Mouse (Mus musculus) forebrain, embryonic 11.5 days (tissue): ENCODE data around the gene Atg7. TPM values are rescaled to one million over a fixed set of nuclear protein-coding genes. Genes with fewer than 3 reads are reported as not detected.

ENCODE experiments used
- ATAC-seq: fragments of 200-750 bp; cut with Nextera tagmentation; replicated peaks from 2 replicates; pipeline ENCODE4 v1.8.0; 2017; ENCODE audit warnings: moderate TSS enrichment; ENCODE audit not compliant: low FRiP score
- DNase-seq: peaks from one replicate; pipeline ENCODE4 v3.0.0-alpha.2; 2017; ENCODE audit warnings: low spot score
- H3K27ac ChIP-seq: fragments of 300-500 bp; sonication (generic); 2 replicates; pipeline ENCODE4 v1.5.1; 2014; ENCODE audit warnings: low read depth, low read length
- H3K27me3 ChIP-seq: fragments of 300-500 bp; sonication (generic); 2 replicates; pipeline ENCODE4 v1.6.1; 2014; ENCODE audit warnings: mild to moderate bottlenecking, low read length, mixed read lengths; ENCODE audit not compliant: control insufficient read depth, insufficient read depth
- H3K36me3 ChIP-seq: fragments of 300-500 bp; sonication (generic); 2 replicates; pipeline ENCODE4 v1.6.1; 2014; ENCODE audit warnings: mild to moderate bottlenecking, low read length, moderate library complexity, mixed read lengths; ENCODE audit not compliant: control insufficient read depth, insufficient read depth
- H3K4me1 ChIP-seq: fragments of 300-500 bp; sonication (generic); replicated peaks from 2 replicates; pipeline ENCODE4 v1.6.1; 2014; ENCODE audit warnings: low read length, mixed read lengths; ENCODE audit not compliant: control insufficient read depth, insufficient read depth
- H3K4me2 ChIP-seq: fragments of 300-500 bp; sonication (generic); 2 replicates; pipeline ENCODE4 v1.6.1; 2014; ENCODE audit warnings: low read depth, mild to moderate bottlenecking, low read length, moderate library complexity, mixed read lengths; ENCODE audit not compliant: severe bottlenecking
- H3K4me3 ChIP-seq: fragments of 300-500 bp; sonication (generic); 2 replicates; pipeline ENCODE4 v1.5.1; 2014; ENCODE audit warnings: low read depth, low read length
- H3K9ac ChIP-seq: fragments of 300-500 bp; sonication (generic); 2 replicates; pipeline ENCODE4 v1.6.1; 2014; ENCODE audit warnings: low read length
- H3K9me3 ChIP-seq: fragments of 300-500 bp; sonication (generic); 2 replicates; pipeline ENCODE4 v1.6.1; 2016; ENCODE audit warnings: low read length, mixed read lengths; ENCODE audit not compliant: control insufficient read depth
- WGBS: fragments of 180-500 bp; shearing (Covaris S2); extraction: QIAGEN DNeasy Blood & Tissue Kit; methylation state at CpG from one replicate; pipeline ENCODE4 v1.1.7; 2014; 5-methylcytosine and 5-hydroxymethylcytosine counted together
- polyA plus RNA-seq: library from polyadenylated mRNA; unstranded; fragments of >200 nt; fragmentation: Nextera tagmentation; extraction: Ambion mirVana; gene quantifications from 2 replicates; pipeline ENCODE4 v1.2.1, GENCODE M21; 2014

The Atg7 gene
- polyA plus RNA-seq, 1 experiment from 2014 or later: 20.3 TPM

DNA sequence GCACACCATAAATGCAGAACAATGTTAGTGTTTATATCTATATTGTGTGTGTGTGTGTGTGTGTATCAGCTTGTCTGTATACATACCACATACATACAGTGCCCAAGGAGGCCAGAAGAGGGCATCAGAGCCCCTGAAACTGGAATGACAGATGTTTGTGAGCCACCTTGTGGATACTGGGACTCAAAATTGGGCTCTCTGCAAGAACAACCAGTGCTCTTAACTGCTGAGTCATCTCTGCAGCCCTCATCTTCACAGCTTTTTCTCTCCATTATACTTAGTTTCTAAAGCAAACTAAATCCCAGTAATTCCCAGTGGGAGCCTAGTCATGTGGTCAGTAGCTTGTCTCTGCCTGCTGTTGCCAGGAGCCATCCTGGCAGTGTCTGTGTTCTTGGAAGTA lies 31.9 kb downstream of the Atg7 start:
- DNase-seq (no peak), ATAC-seq (no peak)
- Histone ChIP-seq H3K36me3 (no peaks in the 10 kb centered on the region), H3K4me2 (no peak overlapping the region), H3K4me1 (no peaks in the 10 kb centered on the region), H3K27ac (no peak overlapping the region), H3K4me3 (no peak overlapping the region), H3K27me3 (no peaks in the 10 kb centered on the region), H3K9ac (no peak overlapping the region), H3K9me3 (no peaks in the 10 kb centered on the region; the same call in 1 of the 2 replicates)

DNA sequence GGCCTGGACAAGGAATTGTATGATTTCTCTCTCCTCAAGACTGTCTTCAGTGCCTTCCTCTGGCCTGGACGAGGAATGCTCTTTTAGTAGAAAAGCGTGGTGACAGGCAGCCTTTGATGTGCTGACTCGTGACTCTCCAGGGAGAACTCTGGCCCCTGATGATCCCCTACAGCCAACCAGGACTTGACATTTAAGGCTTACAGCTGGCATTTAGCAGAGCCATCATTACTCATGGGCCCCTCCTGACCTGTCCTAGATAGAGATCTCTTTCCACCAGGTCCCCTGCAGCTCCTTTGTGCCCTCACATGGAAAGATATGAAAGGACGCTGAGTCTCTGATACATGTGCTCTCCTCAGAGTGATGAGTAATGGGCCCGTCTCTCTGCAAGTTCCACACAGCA lies 33.2 kb downstream of the Atg7 start:
- H3K4me3 ChIP-seq: no peak overlapping the region
- DNase-seq (no peak), ATAC-seq (no peak)
- H3K4me2 ChIP-seq: no peak overlapping the region
- no peaks in the 10 kb centered on the region; the same call in 1 of the 2 replicates for H3K9me3 ChIP-seq
- WGBS: 77% methylated on average over 5 of the region's 5 CpGs
- no peaks in the 10 kb centered on the region; the same call in 1 of the 2 replicates for H3K27me3 ChIP-seq
- H3K4me1 ChIP-seq: no peaks in the 10 kb centered on the region
- no peak overlapping the region for H3K27ac ChIP-seq
- H3K9ac ChIP-seq: no peak overlapping the region
- H3K36me3 ChIP-seq: no peaks in the 10 kb centered on the region

DNA sequence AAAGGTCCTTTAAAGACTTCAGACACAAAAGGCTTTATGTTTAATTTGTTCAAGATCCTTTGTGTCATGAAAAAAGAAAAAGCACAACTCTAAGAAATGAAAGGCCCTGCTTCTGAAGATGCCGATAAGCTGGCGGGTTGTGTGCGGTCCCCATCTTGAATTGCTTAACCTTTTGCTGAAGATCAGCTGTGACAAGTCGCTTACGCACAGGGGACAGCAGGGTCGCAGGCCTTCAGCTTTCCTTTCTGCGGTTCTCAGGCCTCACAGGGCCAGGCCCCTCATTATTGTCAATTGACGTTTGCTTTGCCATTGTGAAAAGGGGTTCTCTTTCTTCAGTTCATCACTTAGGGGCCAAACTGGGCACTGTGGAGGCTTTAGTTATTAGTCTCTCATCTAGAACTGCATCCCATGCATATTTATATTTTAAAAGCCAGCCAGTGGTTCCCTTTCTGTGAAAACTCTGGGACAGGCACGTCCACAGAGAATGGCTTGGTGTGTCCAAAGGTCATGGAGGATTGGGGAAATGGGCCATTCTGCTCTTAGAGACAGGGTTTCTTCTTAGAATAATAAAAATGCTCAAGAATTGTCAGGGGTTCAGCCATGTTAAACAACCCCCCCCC lies 39.3 kb downstream of the Atg7 start:
- H3K4me3 ChIP-seq: no peak overlapping the region
- H3K36me3 ChIP-seq: no peaks in the 10 kb centered on the region
- ATAC-seq (no peak), DNase-seq (no peak)
- no peak overlapping the region for H3K27ac ChIP-seq
- no peaks in the 10 kb centered on the region for H3K9me3 ChIP-seq
- no peaks in the 10 kb centered on the region; the same call in 1 of the 2 replicates for H3K27me3 ChIP-seq
- H3K9ac ChIP-seq: no peak overlapping the region
- no peaks in the 10 kb centered on the region for H3K4me1 ChIP-seq
- 13% methylated on average over 9 of the region's 9 CpGs for WGBS
- H3K4me2 ChIP-seq: no peak overlapping the region

DNA sequence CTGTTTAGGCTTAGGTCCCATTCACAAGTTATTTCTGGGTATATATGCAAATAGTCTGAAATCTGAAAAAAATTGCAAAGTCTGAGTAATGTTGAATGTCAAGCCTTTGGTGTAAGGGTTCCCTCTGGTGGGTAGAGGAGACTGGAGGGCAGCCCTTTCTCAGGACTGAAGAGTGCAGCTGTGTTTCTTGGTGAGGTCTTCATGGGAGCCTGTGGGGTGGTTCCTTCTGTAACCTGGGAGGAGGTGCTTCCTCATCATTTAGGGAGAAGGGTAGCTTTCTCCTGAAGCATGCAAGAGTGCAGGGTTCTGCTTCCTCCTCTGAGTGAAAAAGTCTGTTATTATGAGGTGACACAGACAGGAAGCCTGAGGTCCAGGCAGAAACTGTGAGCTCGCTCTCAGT lies 40.8 kb downstream of the Atg7 start:
- Histone ChIP-seq H3K9ac (no peak overlapping the region), H3K27me3 (no peaks in the 10 kb centered on the region; the same call in 1 of the 2 replicates), H3K36me3 (no peaks in the 10 kb centered on the region), H3K4me2 (no peak overlapping the region), H3K4me1 (no peaks in the 10 kb centered on the region), H3K4me3 (no peak overlapping the region), H3K9me3 (no peaks in the 10 kb centered on the region), H3K27ac (no peak overlapping the region)
- ATAC-seq (no peak), DNase-seq (no peak)
- WGBS: 78% methylated on average over 1 of the region's 1 CpGs

DNA sequence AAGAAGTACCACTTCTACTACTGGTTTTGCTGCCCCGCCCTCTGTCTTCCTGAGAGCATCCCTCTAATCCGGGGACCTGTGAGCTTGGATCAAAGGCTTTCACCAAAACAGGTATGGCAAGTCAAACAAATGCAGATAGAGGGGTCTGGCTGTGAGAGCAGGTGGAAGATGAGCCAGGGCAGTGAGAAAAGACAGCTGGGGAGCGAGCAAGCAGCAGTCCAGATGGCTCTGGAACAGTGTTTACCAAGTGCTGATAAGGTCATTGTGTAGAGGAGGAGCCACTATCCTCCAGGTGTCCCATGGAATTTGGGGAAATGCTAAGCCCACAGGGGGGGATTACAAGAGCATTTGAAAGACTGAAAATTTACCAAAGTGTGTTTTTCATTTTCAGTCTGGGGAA lies 41.5 kb downstream of the Atg7 start:
- no peak for DNase-seq
- Histone ChIP-seq H3K9me3 (no peaks in the 10 kb centered on the region), H3K36me3 (no peaks in the 10 kb centered on the region), H3K4me3 (no peak overlapping the region), H3K4me2 (no peak overlapping the region), H3K9ac (no peak overlapping the region), H3K4me1 (no peaks in the 10 kb centered on the region), H3K27me3 (no peaks in the 10 kb centered on the region; the same call in 1 of the 2 replicates), H3K27ac (no peak overlapping the region)
- 54% methylated on average over 3 of the region's 3 CpGs for WGBS
- ATAC-seq: no peak

DNA sequence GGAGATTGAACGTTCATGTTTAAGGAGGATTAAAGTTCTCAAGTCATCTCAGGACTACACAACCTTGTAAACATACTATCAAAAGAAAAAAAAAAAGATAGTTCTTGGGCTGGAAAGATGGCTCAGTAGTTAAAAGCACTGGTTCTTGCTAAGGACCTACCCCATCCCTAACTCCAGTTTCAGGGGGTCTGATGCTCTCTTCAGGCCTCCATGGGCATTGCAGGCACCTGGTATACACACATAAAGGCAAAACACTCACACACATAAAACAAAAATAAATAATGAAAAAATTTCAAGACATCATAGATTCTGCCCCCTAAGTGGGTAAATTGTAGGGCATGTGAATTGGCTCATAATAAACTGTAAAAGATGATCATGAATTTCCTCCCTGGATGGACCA lies 42.5 kb downstream of the Atg7 start:
- no peak overlapping the region for H3K4me3 ChIP-seq
- no peaks in the 10 kb centered on the region for H3K4me1 ChIP-seq
- H3K9me3 ChIP-seq: no peaks in the 10 kb centered on the region
- no peak for DNase-seq
- H3K4me2 ChIP-seq: no peak overlapping the region
- no peak for ATAC-seq
- WGBS: 74% methylated on average over 1 of the region's 1 CpGs
- H3K9ac ChIP-seq: no peak overlapping the region
- no peak overlapping the region for H3K27ac ChIP-seq
- no peaks in the 10 kb centered on the region; the same call in 1 of the 2 replicates for H3K27me3 ChIP-seq
- no peaks in the 10 kb centered on the region for H3K36me3 ChIP-seq

DNA sequence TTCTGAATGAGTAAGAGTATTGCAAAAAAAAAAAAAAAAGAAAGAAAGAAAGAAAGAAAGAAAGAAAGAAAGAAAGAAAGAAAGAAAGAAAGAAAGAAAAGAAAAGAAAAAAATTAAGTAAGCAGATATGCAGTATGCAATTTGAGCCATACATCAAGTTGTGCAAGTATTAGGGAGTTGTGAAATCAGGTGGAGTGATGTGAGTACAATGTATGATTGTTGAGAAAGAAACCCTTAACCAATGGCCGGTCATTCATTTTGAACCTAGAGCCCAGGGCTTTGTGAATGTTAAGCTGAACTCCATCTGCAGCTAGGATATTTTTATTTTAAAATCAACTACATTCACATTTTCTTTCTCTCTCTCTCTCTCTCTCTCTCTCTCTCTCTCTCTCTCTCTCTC lies 44.1 kb downstream of the Atg7 start:
- H3K4me1 ChIP-seq: no peaks in the 10 kb centered on the region
- WGBS: 79% methylated on average over 1 of the region's 1 CpGs
- H3K9me3 ChIP-seq: no peaks in the 10 kb centered on the region
- ATAC-seq (no peak), DNase-seq (no peak)
- no peak overlapping the region for H3K4me2 ChIP-seq
- no peak overlapping the region for H3K9ac ChIP-seq
- H3K27me3 ChIP-seq: no peaks in the 10 kb centered on the region
- H3K27ac ChIP-seq: no peak overlapping the region
- H3K36me3 ChIP-seq: no peaks in the 10 kb centered on the region
- H3K4me3 ChIP-seq: no peak overlapping the region

DNA sequence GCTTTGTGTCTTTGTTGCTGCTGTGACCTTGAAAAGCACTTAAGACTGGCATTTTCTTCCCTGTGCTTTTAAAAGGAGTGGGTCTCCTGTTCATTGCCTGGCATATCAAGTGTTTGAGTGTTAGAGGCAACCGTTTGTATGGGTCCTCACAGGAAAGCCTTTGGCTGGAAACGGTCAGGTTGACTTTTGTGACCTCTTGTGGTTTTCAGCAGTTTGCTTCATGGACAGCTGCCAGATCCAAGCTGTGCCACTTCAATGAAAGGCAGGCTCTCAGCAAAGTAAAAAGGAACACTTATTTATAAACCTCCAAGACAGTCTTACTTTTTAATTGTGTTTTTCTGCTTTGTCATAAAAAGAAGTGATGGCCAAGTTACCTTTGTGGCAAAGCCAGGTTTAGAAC lies 47.8 kb downstream of the Atg7 start:
- no peaks in the 10 kb centered on the region for H3K4me1 ChIP-seq
- H3K9ac ChIP-seq: no peak overlapping the region
- no peaks in the 10 kb centered on the region for H3K9me3 ChIP-seq
- H3K36me3 ChIP-seq: no peaks in the 10 kb centered on the region
- no peak overlapping the region for H3K27ac ChIP-seq
- ATAC-seq: no peak
- H3K4me3 ChIP-seq: no peak overlapping the region
- no peaks in the 10 kb centered on the region for H3K27me3 ChIP-seq
- 53% methylated on average over 2 of the region's 2 CpGs for WGBS
- DNase-seq: no peak
- no peak overlapping the region for H3K4me2 ChIP-seq

DNA sequence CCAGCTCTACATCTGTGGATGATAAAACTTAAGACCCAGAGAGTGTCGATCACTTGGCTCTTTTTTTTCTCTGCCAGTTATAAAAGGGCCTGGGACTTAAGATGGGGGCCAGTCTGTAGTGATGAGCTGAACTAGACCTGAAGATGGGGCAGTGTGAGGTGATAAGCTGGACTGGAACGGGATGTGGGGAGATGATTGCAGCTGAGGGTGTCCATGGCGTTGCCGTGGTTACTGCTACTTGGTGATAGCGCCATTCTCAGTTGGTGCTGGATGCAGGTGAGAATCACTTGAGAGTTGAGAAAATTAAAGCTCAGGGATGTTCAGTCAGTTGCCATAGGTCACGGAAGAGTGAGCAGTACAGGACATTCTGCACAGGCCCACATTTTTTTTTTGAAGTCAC lies 48.6 kb downstream of the Atg7 start:
- DNase-seq (no peak), ATAC-seq (no peak)
- H3K9me3 ChIP-seq: no peaks in the 10 kb centered on the region
- WGBS: 87% methylated on average over 6 of the region's 6 CpGs
- no peak overlapping the region for H3K27ac ChIP-seq
- H3K4me3 ChIP-seq: no peak overlapping the region
- no peaks in the 10 kb centered on the region for H3K27me3 ChIP-seq
- H3K4me1 ChIP-seq: no peaks in the 10 kb centered on the region
- no peaks in the 10 kb centered on the region for H3K36me3 ChIP-seq
- H3K4me2 ChIP-seq: no peak overlapping the region
- H3K9ac ChIP-seq: no peak overlapping the region
